Mouse (Mus musculus) intestine, embryonic 15.5 days (tissue): ENCODE measurements around the gene Frmpd2. TPM values are rescaled to one million over a fixed set of nuclear protein-coding genes. Genes with fewer than 3 reads are reported as not detected.

Experiments
- ATAC-seq: fragments of 200-750 bp; cut with Nextera tagmentation; 2 replicates; pipeline ENCODE4 v1.8.0; 2017; ENCODE audit warnings: moderate TSS enrichment, moderate library complexity
- H3K27ac ChIP-seq: fragments of 300-500 bp; sonication (generic); 2 replicates; pipeline ENCODE4 v1.5.1; 2015; ENCODE audit warnings: mild to moderate bottlenecking, inconsistent platforms
- H3K27me3 ChIP-seq: fragments of 300-500 bp; sonication (generic); replicated peaks from 2 replicates; pipeline ENCODE4 v1.6.1; 2015; ENCODE audit warnings: inconsistent platforms
- H3K36me3 ChIP-seq: fragments of 300-500 bp; sonication (generic); 2 replicates; pipeline ENCODE4 v1.6.1; 2015; ENCODE audit warnings: inconsistent platforms
- H3K4me1 ChIP-seq: fragments of 300-500 bp; sonication (generic); replicated peaks from 2 replicates; pipeline ENCODE4 v1.6.1; 2015; ENCODE audit warnings: inconsistent platforms
- H3K4me2 ChIP-seq: fragments of 300-500 bp; sonication (generic); replicated peaks from 2 replicates; pipeline ENCODE4 v1.6.1; 2015; ENCODE audit warnings: mild to moderate bottlenecking, inconsistent platforms
- H3K4me3 ChIP-seq: fragments of 300-500 bp; sonication (generic); replicated peaks from 2 replicates; pipeline ENCODE4 v1.5.1; 2015; ENCODE audit warnings: inconsistent platforms
- H3K9ac ChIP-seq: fragments of 300-500 bp; sonication (generic); 2 replicates; pipeline ENCODE4 v1.6.1; 2015; ENCODE audit warnings: inconsistent platforms
- H3K9me3 ChIP-seq: fragments of 300-500 bp; sonication (generic); 2 replicates; pipeline ENCODE4 v1.6.1; 2016; ENCODE audit warnings: inconsistent platforms
- WGBS: fragments of 180-500 bp; shearing (Covaris S2); methylation state at CpG from one replicate; pipeline ENCODE4 v1.1.7; 2015; 5-methylcytosine and 5-hydroxymethylcytosine counted together
- polyA plus RNA-seq: library from polyadenylated mRNA; unstranded; fragments of >200 nt; fragmentation: Nextera tagmentation; extraction: Ambion mirVana; gene quantifications from 2 replicates; pipeline ENCODE4 v1.2.1, GENCODE M21; 2015

Frmpd2 gene
- polyA plus RNA-seq, 1 experiment from 2014 or later = not detected

- Histone ChIP-seq H3K27me3 (no peaks in the 10 kb centered on the region), H3K27ac (no peak overlapping the region), H3K9me3 (no peaks in the 10 kb centered on the region), H3K9ac (no peak overlapping the region), H3K4me1 (no peaks in the 10 kb centered on the region), H3K36me3 (no peaks in the 10 kb centered on the region), H3K4me2 (no peak overlapping the region), H3K4me3 (no peak overlapping the region)
- no peak for ATAC-seq
- WGBS = 79% methylated on average over 6 of the region's 6 CpGs
These were observed 43.3 kb downstream of the Frmpd2 start for GRCm38 (mm10) chr14:33514756-33515285.

GRCm38 (mm10) chr14:33521538-33521937 is 50.0 kb downstream of the Frmpd2 start:
- Histone ChIP-seq H3K4me3 (no peak overlapping the region), H3K4me2 (no peak overlapping the region), H3K27me3 (no peaks in the 10 kb centered on the region), H3K4me1 (no peaks in the 10 kb centered on the region), H3K9ac (no peak overlapping the region), H3K36me3 (no peaks in the 10 kb centered on the region), H3K27ac (no peak overlapping the region), H3K9me3 (no peaks in the 10 kb centered on the region)
- WGBS = 65% methylated on average over 3 of the region's 3 CpGs
- no peak for ATAC-seq

GRCm38 (mm10) chr14:33525272-33525983 is 53.9 kb downstream of the Frmpd2 start:
- ATAC-seq = no peak
- Histone ChIP-seq H3K4me1 (no peaks in the 10 kb centered on the region), H3K9me3 (no peaks in the 10 kb centered on the region), H3K27ac (no peak overlapping the region), H3K36me3 (no peaks in the 10 kb centered on the region), H3K9ac (no peak overlapping the region), H3K27me3 (no peaks in the 10 kb centered on the region), H3K4me3 (no peak overlapping the region), H3K4me2 (no peak overlapping the region)
- 69% methylated on average over 12 of the region's 12 CpGs for WGBS

GRCm38 (mm10) chr14:33526621-33527020 is 55.1 kb downstream of the Frmpd2 start:
- Histone ChIP-seq H3K9ac (no peak overlapping the region), H3K27me3 (no peaks in the 10 kb centered on the region), H3K36me3 (no peaks in the 10 kb centered on the region), H3K27ac (no peak overlapping the region), H3K9me3 (no peaks in the 10 kb centered on the region), H3K4me1 (no peaks in the 10 kb centered on the region), H3K4me2 (no peak overlapping the region), H3K4me3 (no peak overlapping the region)
- ATAC-seq = no peak
- WGBS = 57% methylated on average over 2 of the region's 2 CpGs

- no peaks in the 10 kb centered on the region for H3K9me3 ChIP-seq
- 67% methylated on average over 3 of the region's 3 CpGs for WGBS
These were observed 56.4 kb downstream of the Frmpd2 start for GRCm38 (mm10) chr14:33527938-33528337.

GRCm38 (mm10) chr14:33531331-33531912 is 59.9 kb downstream of the Frmpd2 start:
- H3K36me3 ChIP-seq = no peaks in the 10 kb centered on the region
- 75% methylated on average over 8 of the region's 8 CpGs for WGBS
- no peaks in the 10 kb centered on the region for H3K27me3 ChIP-seq
- H3K27ac ChIP-seq = no peak overlapping the region
- no peaks in the 10 kb centered on the region for H3K9me3 ChIP-seq
- H3K9ac ChIP-seq = no peak overlapping the region
- ATAC-seq = no peak
- no peak overlapping the region for H3K4me3 ChIP-seq
- H3K4me2 ChIP-seq = no peak overlapping the region
- H3K4me1 ChIP-seq = no peaks in the 10 kb centered on the region

More at GRCm38 (mm10) chr14:33527938-33528337, 56.4 kb downstream of the Frmpd2 start:
- Histone ChIP-seq H3K27me3 (no peaks in the 10 kb centered on the region), H3K27ac (no peak overlapping the region), H3K9ac (no peak overlapping the region), H3K36me3 (no peaks in the 10 kb centered on the region), H3K4me1 (no peaks in the 10 kb centered on the region), H3K4me3 (no peak overlapping the region), H3K4me2 (no peak overlapping the region)
- ATAC-seq = no peak

- Histone ChIP-seq H3K36me3 (no peaks in the 10 kb centered on the region), H3K27me3 (no peaks in the 10 kb centered on the region), H3K9me3 (no peaks in the 10 kb centered on the region), H3K27ac (no peak overlapping the region), H3K4me2 (no peak overlapping the region), H3K9ac (no peak overlapping the region), H3K4me1 (no peaks in the 10 kb centered on the region), H3K4me3 (no peak overlapping the region)
- ATAC-seq = no peak
- 81% methylated on average over 5 of the region's 5 CpGs for WGBS
These were observed 61.3 kb downstream of the Frmpd2 start for GRCm38 (mm10) chr14:33532792-33533191.

GRCm38 (mm10) chr14:33533516-33533915 is 62.0 kb downstream of the Frmpd2 start:
- Histone ChIP-seq H3K4me3 (no peak overlapping the region), H3K4me2 (no peak overlapping the region), H3K27ac (no peak overlapping the region), H3K9me3 (no peaks in the 10 kb centered on the region), H3K27me3 (no peaks in the 10 kb centered on the region), H3K4me1 (no peaks in the 10 kb centered on the region), H3K36me3 (no peaks in the 10 kb centered on the region), H3K9ac (no peak overlapping the region)
- no peak for ATAC-seq
- WGBS = 79% methylated on average over 1 of the region's 1 CpGs

GRCm38 (mm10) chr14:33535317-33535716 is 63.8 kb downstream of the Frmpd2 start:
- WGBS = 79% methylated on average over 6 of the region's 6 CpGs
- ATAC-seq = no peak
- no peak overlapping the region for H3K9ac ChIP-seq

GRCm38 (mm10) chr14:33539559-33540167 is 68.2 kb downstream of the Frmpd2 start:
- Histone ChIP-seq H3K27me3 (no peaks in the 10 kb centered on the region), H3K9ac (no peak overlapping the region), H3K36me3 (no peaks in the 10 kb centered on the region), H3K4me1 (no peaks in the 10 kb centered on the region), H3K9me3 (no peaks in the 10 kb centered on the region), H3K4me2 (no peak overlapping the region), H3K27ac (no peak overlapping the region), H3K4me3 (no peak overlapping the region)
- 74% methylated on average over 7 of the region's 7 CpGs for WGBS
- ATAC-seq = no peak

More at GRCm38 (mm10) chr14:33535317-33535716, 63.8 kb downstream of the Frmpd2 start:
- no peak overlapping the region for H3K4me2 ChIP-seq
- no peaks in the 10 kb centered on the region for H3K27me3 ChIP-seq
- no peaks in the 10 kb centered on the region for H3K9me3 ChIP-seq
- H3K4me3 ChIP-seq = no peak overlapping the region
- H3K27ac ChIP-seq = no peak overlapping the region
- no peaks in the 10 kb centered on the region for H3K4me1 ChIP-seq
- H3K36me3 ChIP-seq = no peaks in the 10 kb centered on the region

GRCm38 (mm10) chr14:33545565-33546143 is 74.2 kb downstream of the Frmpd2 start:
- Histone ChIP-seq H3K36me3 (no peaks in the 10 kb centered on the region), H3K4me1 (no peaks in the 10 kb centered on the region), H3K4me2 (no peak overlapping the region), H3K9ac (no peak overlapping the region), H3K9me3 (no peaks in the 10 kb centered on the region), H3K27ac (no peak overlapping the region), H3K4me3 (no peak overlapping the region), H3K27me3 (no peaks in the 10 kb centered on the region)
- WGBS = 83% methylated on average over 8 of the region's 8 CpGs
- no peak for ATAC-seq

- no peaks in the 10 kb centered on the region for H3K27me3 ChIP-seq
- ATAC-seq = no peak
- no peaks in the 10 kb centered on the region for H3K36me3 ChIP-seq
- H3K4me3 ChIP-seq = no peak overlapping the region
- H3K4me1 ChIP-seq = no peaks in the 10 kb centered on the region
- no peaks in the 10 kb centered on the region for H3K9me3 ChIP-seq
- no peak overlapping the region for H3K9ac ChIP-seq
- 63% methylated on average over 3 of the region's 3 CpGs for WGBS
- H3K27ac ChIP-seq = no peak overlapping the region
- H3K4me2 ChIP-seq = no peak overlapping the region
These were observed 77.2 kb downstream of the Frmpd2 start for GRCm38 (mm10) chr14:33548650-33549049.
